Mouse (Mus musculus): ENCODE measurements around the gene Slc5a8. TPM values are rescaled to one million over a fixed set of nuclear protein-coding genes. Genes with fewer than 3 reads are reported as not detected.

Slc5a8 gene
- polyA plus RNA-seq, 1 experiment from 2014 or later = 0.16 TPM

DNA sequence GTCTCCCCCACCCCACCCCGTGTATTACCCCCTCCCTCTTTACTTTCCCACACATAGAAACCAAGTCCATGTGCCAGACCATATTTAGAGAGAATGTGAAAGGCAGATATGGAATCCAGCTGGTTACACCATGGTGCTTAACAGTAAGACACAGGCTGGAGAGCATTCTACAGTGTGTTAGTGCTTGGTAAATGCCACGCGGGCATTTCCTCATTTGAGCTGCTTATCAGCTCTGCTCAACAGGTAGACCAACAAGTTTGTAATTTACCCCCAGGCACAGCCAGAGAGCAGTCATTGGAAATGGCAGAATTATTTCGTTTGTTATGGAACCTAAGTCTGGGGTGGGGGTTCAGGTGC is 64.5 kb downstream of the Slc5a8 start:
- H3K4me3 ChIP-seq (ENCODE audit: low read length) = no peak overlapping the region
- H3K9ac ChIP-seq (ENCODE audit: low read length) = no peak overlapping the region
- H3K4me2 ChIP-seq (ENCODE audit: low read depth, low read length) = no peak overlapping the region
- no peaks in the 10 kb centered on the region for H3K4me1 ChIP-seq (ENCODE audit: control insufficient read depth, insufficient read depth, low read length)
- H3K27ac ChIP-seq (ENCODE audit: low read length) = no peak overlapping the region
- no peak for ATAC-seq (replicated peaks; ENCODE audit: extremely low read depth, insufficient read depth, low FRiP score)
- no peaks in the 10 kb centered on the region for H3K36me3 ChIP-seq (ENCODE audit: control insufficient read depth, insufficient read depth)
- H3K27me3 ChIP-seq (ENCODE audit: control insufficient read depth, insufficient read depth, low read length) = no peaks in the 10 kb centered on the region
- no peaks in the 10 kb centered on the region for H3K9me3 ChIP-seq (replicated peaks; ENCODE audit: control insufficient read depth, low read length)
- 79% methylated on average over 4 of the region's 4 CpGs for WGBS

DNA sequence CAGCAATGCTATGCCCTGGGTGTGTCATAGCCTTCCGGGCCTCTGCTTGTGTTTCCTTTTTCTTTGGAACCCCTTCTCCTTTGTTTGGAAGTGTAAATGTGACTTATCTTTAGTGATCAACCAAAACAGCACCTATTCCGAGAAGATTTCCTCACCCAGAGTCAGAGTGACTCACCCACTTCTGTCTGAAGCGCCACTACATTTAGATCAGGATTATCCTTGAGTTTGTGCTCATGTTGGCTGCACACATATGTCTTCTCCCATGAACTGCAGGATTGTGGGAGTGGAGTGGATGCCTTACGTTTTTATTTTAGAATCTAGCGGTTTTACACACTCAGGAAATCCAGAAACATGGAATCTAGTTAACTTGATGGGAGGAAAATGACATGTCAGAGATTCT is 75.0 kb downstream of the Slc5a8 start:
- Histone ChIP-seq H3K4me1 (ENCODE audit: control insufficient read depth, insufficient read depth, low read length) (no peaks in the 10 kb centered on the region), H3K9me3 (replicated peaks; ENCODE audit: control insufficient read depth, low read length) (peaks cover 2% of the 10 kb centered on the region; the same call in 1 of the 2 replicates), H3K4me2 (ENCODE audit: low read depth, low read length) (no peak overlapping the region), H3K4me3 (ENCODE audit: low read length) (no peak overlapping the region), H3K36me3 (ENCODE audit: control insufficient read depth, insufficient read depth) (no peaks in the 10 kb centered on the region), H3K27ac (ENCODE audit: low read length) (no peak overlapping the region), H3K27me3 (ENCODE audit: control insufficient read depth, insufficient read depth, low read length) (no peaks in the 10 kb centered on the region), H3K9ac (ENCODE audit: low read length) (no peak overlapping the region)
- WGBS = 69% methylated on average over 5 of the region's 5 CpGs
- ATAC-seq (replicated peaks; ENCODE audit: extremely low read depth, insufficient read depth, low FRiP score) = no peak

DNA sequence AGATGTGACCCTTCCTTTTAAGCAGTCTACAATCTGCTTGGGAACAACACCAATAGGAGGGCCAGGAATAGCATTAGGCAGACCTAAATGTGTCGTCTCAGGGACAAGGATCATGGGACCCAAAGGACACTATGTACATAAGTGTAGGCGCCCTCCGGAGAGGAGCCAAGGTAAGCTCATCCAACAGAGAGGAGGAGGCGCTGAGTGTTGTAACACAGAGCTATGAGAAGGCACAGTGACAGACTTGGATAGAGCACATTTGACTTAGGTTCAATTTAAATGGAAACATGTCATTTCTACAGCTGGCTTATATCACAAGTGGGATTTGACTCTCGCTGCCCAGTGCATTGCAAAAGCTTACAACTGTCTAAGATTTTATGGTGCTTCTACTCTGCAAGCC is 82.8 kb downstream of the Slc5a8 start:
- Histone ChIP-seq H3K4me3 (ENCODE audit: low read length) (no peak overlapping the region), H3K27ac (ENCODE audit: low read length) (no peak overlapping the region), H3K9ac (ENCODE audit: low read length) (no peak overlapping the region), H3K27me3 (ENCODE audit: control insufficient read depth, insufficient read depth, low read length) (no peaks in the 10 kb centered on the region), H3K36me3 (ENCODE audit: control insufficient read depth, insufficient read depth) (no peaks in the 10 kb centered on the region; the same call in 1 of the 2 replicates), H3K4me2 (ENCODE audit: low read depth, low read length) (no peak overlapping the region), H3K4me1 (ENCODE audit: control insufficient read depth, insufficient read depth, low read length) (no peaks in the 10 kb centered on the region), H3K9me3 (replicated peaks; ENCODE audit: control insufficient read depth, low read length) (peaks cover 6% of the 10 kb centered on the region; the same call in 1 of the 2 replicates)
- no peak for ATAC-seq (replicated peaks; ENCODE audit: extremely low read depth, insufficient read depth, low FRiP score)
- 81% methylated on average over 5 of the region's 5 CpGs for WGBS

DNA sequence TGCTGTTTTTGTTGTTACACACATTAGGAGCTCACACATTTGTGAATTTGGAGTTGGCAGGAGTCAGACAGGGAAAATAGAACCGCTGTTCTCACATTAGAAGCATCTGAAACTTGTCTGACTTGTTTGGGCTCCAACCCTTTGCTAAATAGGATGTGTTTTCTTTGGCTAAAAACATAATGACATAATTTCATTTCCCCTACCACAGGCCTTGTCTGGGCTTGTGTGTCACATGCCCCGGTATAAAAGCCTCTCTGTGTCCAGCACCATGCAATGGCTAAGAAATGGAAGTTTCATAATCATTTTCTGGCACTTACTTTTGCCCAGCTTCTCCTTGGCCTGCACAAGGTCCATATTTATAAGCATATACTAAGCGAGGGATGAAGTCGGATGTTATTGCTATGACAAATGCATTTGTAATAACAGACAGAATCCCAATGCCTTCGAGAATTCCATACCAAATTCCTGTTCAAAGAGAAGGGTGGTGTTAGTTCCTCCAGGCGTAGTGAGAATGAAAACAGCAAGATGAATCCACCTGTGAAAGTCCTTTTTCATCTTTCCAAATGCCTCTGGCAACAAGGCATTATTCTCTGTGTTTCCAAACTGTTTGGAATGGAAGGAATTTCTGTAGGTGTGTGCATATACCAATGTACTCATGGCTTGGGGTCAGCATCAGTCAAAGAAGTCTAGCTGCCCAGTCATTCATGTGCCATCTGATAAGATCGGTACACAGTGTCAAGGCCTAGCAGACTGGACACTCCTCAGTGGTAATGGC is 85.3 kb downstream of the Slc5a8 start:
- H3K4me1 ChIP-seq (ENCODE audit: control insufficient read depth, insufficient read depth, low read length) = no peaks in the 10 kb centered on the region
- no peak overlapping the region for H3K27ac ChIP-seq (ENCODE audit: low read length)
- H3K9me3 ChIP-seq (replicated peaks; ENCODE audit: control insufficient read depth, low read length) = 0 out of 2 replicates have a peak, but pooled peaks cover 5% of the 10 kb centered on the region
- H3K36me3 ChIP-seq (ENCODE audit: control insufficient read depth, insufficient read depth) = no peaks in the 10 kb centered on the region; the same call in 1 of the 2 replicates
- no peaks in the 10 kb centered on the region for H3K27me3 ChIP-seq (ENCODE audit: control insufficient read depth, insufficient read depth, low read length)
- no peak overlapping the region for H3K4me2 ChIP-seq (ENCODE audit: low read depth, low read length)
- H3K9ac ChIP-seq (ENCODE audit: low read length) = no peak overlapping the region
- no peak overlapping the region for H3K4me3 ChIP-seq (ENCODE audit: low read length)
- WGBS = 69% methylated on average over 7 of the region's 7 CpGs
- peak; percentile 70; the same call in 1 of the 2 replicates for ATAC-seq (replicated peaks; ENCODE audit: extremely low read depth, insufficient read depth, low FRiP score)

DNA sequence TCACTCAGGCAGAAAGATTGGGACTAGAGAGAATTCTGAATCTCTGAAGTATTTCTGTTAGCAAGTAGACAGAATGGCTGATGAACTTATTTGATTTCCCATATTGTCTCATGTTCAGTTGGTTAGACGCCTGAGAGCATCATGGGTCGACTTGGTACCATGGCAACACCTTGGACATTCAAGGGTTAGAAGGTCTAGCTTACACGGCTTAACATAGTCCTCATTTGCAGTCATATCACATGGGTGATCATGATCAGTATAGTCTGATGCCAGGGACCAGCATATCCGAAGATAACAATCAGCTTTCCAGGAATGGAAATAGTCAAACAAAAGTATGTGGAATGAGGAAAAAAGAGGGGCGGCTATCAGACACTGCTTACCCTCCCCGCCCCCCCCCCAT is 93.1 kb downstream of the Slc5a8 start:
- H3K27me3 ChIP-seq (ENCODE audit: control insufficient read depth, insufficient read depth, low read length) = no peaks in the 10 kb centered on the region
- no peak for ATAC-seq (replicated peaks; ENCODE audit: extremely low read depth, insufficient read depth, low FRiP score)
- no peaks in the 10 kb centered on the region for H3K4me1 ChIP-seq (ENCODE audit: control insufficient read depth, insufficient read depth, low read length)
- H3K9me3 ChIP-seq (replicated peaks; ENCODE audit: control insufficient read depth, low read length) = no peaks in the 10 kb centered on the region
- WGBS = 69% methylated on average over 6 of the region's 6 CpGs
- H3K4me3 ChIP-seq (ENCODE audit: low read length) = no peak overlapping the region
- no peaks in the 10 kb centered on the region for H3K36me3 ChIP-seq (ENCODE audit: control insufficient read depth, insufficient read depth)
- no peak overlapping the region for H3K27ac ChIP-seq (ENCODE audit: low read length)
- H3K4me2 ChIP-seq (ENCODE audit: low read depth, low read length) = no peak overlapping the region
- no peak overlapping the region for H3K9ac ChIP-seq (ENCODE audit: low read length)

Other genes starting within 250 kb of the Slc5a8 start
- gene Spic, start 201.0 kb upstream of the Slc5a8 start, polyA plus RNA-seq (2015; fragmentation: Nextera tagmentation; extraction: Ambion mirVana) = 0.27 and 1.1 TPM in 2 replicates
- gene Arl1, start 155.1 kb upstream of the Slc5a8 start, polyA plus RNA-seq (2015; fragmentation: Nextera tagmentation; extraction: Ambion mirVana) = 140 and 152 TPM in 2 replicates
- 6.5 and 8.3 TPM in 2 replicates for gene Utp20, start 59.2 kb upstream of the Slc5a8 start, polyA plus RNA-seq (2015; fragmentation: Nextera tagmentation; extraction: Ambion mirVana)